Mouse (Mus musculus) CH12.LX (cell line): Measurements from ENCODE around the gene Igf1r. TPM values are rescaled to one million over a fixed set of nuclear protein-coding genes. Genes with fewer than 3 reads are reported as not detected.

ENCODE experiments used
- DNase-seq: peaks from one replicate; pipeline ENCODE4 v3.0.0-alpha.2; 2013; ENCODE audit errors: extremely low read depth
- H3K27ac ChIP-seq: 2 replicates; pipeline ENCODE4 v1.5.1; 2012; ENCODE audit warnings: low read depth, mild to moderate bottlenecking, control low read depth, moderate library complexity; ENCODE audit not compliant: insufficient read depth
- H3K27me3 ChIP-seq: replicated peaks from 2 replicates; pipeline ENCODE3; 2012; ENCODE audit warnings: inconsistent platforms
- H3K36me3 ChIP-seq, 2 experiments: replicated peaks in 1 of 2; 2 replicates each; pipeline versions ENCODE3 to v1.6.1; 2012; ENCODE audit warnings: inconsistent platforms in 1 of 2, low read length in 1 of 2, mild to moderate bottlenecking in 1 of 2, mixed read lengths in 1 of 2, moderate library complexity in 1 of 2; ENCODE audit not compliant: control insufficient read depth in 1 of 2, insufficient read depth in 1 of 2
- H3K4me1 ChIP-seq, 2 experiments: 2 replicates each; pipeline ENCODE4 v1.6.1; 2012; ENCODE audit warnings: inconsistent platforms in 1 of 2, moderate library complexity in 1 of 2; ENCODE audit not compliant: insufficient read depth in 2 of 2, control insufficient read depth in 1 of 2
- H3K4me2 ChIP-seq: 2 replicates; pipeline ENCODE4 v1.6.1; 2012; ENCODE audit warnings: low read depth, mild to moderate bottlenecking, control low read depth; ENCODE audit not compliant: poor library complexity, insufficient read depth, severe bottlenecking
- H3K4me3 ChIP-seq, 3 experiments: fragments of 150-350 bp in 1 of 3; sonication (generic) in 1 of 3; replicated peaks in 1 of 3; 2 replicates each; pipeline versions ENCODE3 to v1.5.1; 2011 to 2012; ENCODE audit warnings: low read depth in 2 of 3, low read length in 2 of 3, mild to moderate bottlenecking in 2 of 3, moderate library complexity in 2 of 3, control low read depth in 1 of 3, improper control_type of control experiment in 1 of 3, inconsistent platforms in 1 of 3, mixed read lengths in 1 of 3; ENCODE audit not compliant: poor library complexity in 1 of 3
- H3K79me2 ChIP-seq: replicated peaks from 2 replicates; pipeline ENCODE4 v1.6.1; 2012; ENCODE audit warnings: mild to moderate bottlenecking, moderate library complexity; ENCODE audit not compliant: control insufficient read depth, poor library complexity, insufficient read depth, severe bottlenecking; ENCODE audit errors: extremely low read depth
- H3K9ac ChIP-seq: 2 replicates; pipeline ENCODE4 v1.6.1; 2012; ENCODE audit warnings: low read depth, mild to moderate bottlenecking, control low read depth, moderate library complexity; ENCODE audit not compliant: insufficient read depth
- H3K9me3 ChIP-seq: replicated peaks from 2 replicates; pipeline ENCODE3; 2012; ENCODE audit warnings: low read length, inconsistent platforms, mixed read lengths
- BHLHE40 ChIP-seq: IDR thresholded peaks from 2 replicates; pipeline ENCODE4 v1.6.1; 2011; ENCODE audit warnings: mild to moderate bottlenecking, low read depth, low read length, improper control_type of control experiment
- HCFC1 ChIP-seq: IDR thresholded peaks from 2 replicates; pipeline ENCODE4 v1.6.1; 2012; ENCODE audit warnings: low read depth, mild to moderate bottlenecking, inconsistent platforms, low read length, improper control_type of control experiment
- JUND ChIP-seq: conservative IDR thresholded peaks from 2 replicates; pipeline ENCODE4 v1.6.1; 2011; ENCODE audit warnings: low read depth, low read length, improper control_type of control experiment
- POLR2AphosphoS2 ChIP-seq: IDR thresholded peaks from 2 replicates; pipeline ENCODE4 v1.6.1; 2011; ENCODE audit warnings: low read depth, low read length, improper control_type of control experiment
- TCF12 ChIP-seq: IDR thresholded peaks from 2 replicates; pipeline ENCODE4 v1.6.1; 2014; ENCODE audit warnings: low read depth, mild to moderate bottlenecking, inconsistent platforms, low read length, improper control_type of control experiment
- USF1 ChIP-seq: IDR thresholded peaks from 2 replicates; pipeline ENCODE4 v1.6.1; 2014; ENCODE audit warnings: low read depth, mild to moderate bottlenecking, inconsistent platforms, low read length, improper control_type of control experiment
- ZNF384 ChIP-seq: IDR thresholded peaks from 2 replicates; pipeline ENCODE4 v1.6.1; 2012; ENCODE audit warnings: low read depth, low read length, improper control_type of control experiment, inconsistent platforms
- dilution Hi-C: fragments of 300-500 bp; cut with MboI; formaldehyde crosslinking; loops from 2 replicates; pipeline ENCODE4 v1.14.3; 2020; ENCODE audit warnings: low sequenced_read_pairs; ENCODE audit not compliant: extremely low pct_unique_long_range_greater_than_20kb, extremely low pct_ligation_motif_present
- in situ Hi-C: fragments of 300-500 bp; cut with MboI; formaldehyde crosslinking; loops from 3 replicates; pipeline ENCODE4 v1.14.3; 2019; ENCODE audit warnings: low sequenced_read_pairs, low pct_ligation_motif_present, low pct_unique_long_range_greater_than_20kb, mixed read lengths
- polyA plus RNA-seq: library from polyadenylated mRNA; unstranded; fragments of >175 nt; gene quantifications from 2 replicates; pipeline ENCODE4 v1.2.1, GENCODE M21; 2012; ENCODE audit warnings: low read depth; ENCODE audit not compliant: insufficient read length
- total RNA-seq, 2 experiments: library from RNA; depleted of rRNA; stranded (reverse); fragments of 300-350 nt in 1 of 2; fragments of >200 nt in 1 of 2; gene quantifications; 2 replicates each; pipeline ENCODE4 v1.2.3; 2012 to 2014

Gene Igf1r
- total and polyA plus RNA-seq, 3 experiments: 0.19 to 1.6 (median 0.29) TPM

DNA sequence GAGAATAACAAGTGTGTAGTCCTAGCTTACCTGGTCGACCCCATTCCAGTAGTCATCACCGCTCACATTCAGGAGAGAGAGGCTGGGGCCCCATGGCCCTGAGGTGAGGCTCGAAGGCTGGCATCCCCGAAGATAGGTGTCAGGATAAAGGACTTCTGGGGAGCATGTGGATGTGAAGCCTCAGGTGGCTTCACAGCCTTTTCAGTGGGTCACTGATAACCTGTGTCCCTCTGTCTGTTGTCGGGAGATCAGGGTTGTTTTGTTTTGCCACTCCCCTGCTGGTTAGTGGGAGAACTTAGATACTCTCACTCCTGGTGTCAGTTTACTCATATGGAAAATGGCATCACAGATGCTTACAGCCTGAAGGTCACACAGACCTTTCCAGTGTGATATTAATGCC is 32.9 kb downstream of the Igf1r start:
- no peak overlapping the region for H3K27ac ChIP-seq

DNA sequence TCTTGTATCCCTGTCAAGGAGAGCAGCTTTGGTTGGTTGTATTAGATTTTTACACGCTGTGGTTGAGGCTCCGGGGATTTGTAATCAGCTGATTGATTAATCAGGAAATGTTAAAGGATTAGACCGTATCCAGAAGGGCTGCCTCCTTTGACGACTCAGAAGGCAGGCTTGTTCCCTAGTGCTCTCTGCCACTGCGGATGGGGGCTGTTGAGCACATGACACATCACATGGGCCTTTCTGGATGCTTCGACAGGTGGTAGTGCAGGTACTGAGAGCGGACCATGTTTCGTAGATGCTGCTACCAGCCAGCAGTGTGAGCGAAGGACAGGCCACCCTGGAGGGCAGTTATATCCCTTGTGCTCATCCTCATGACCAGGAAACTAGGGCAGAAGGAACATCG is 33.6 kb downstream of the Igf1r start:
- Histone ChIP-seq H3K79me2 (no peaks in the 10 kb centered on the region), H3K4me1 (peaks cover 0 to 11% of the 10 kb centered on the region in 2 experiments; a peak in 2 of 4 replicates), H3K9ac (no peak overlapping the region), H3K4me2 (no peak overlapping the region; the same call in 1 of the 2 replicates), H3K9me3 (no peaks in the 10 kb centered on the region), H3K36me3 (no peaks in the 10 kb centered on the region), H3K27me3 (peaks cover 45% of the 10 kb centered on the region), H3K4me3 (no peak overlapping the region), H3K27ac (no peak overlapping the region)
- no peak for DNase-seq
- dilution Hi-C loops (no loop called here), in situ Hi-C loops (no loop called here)
- TF ChIP-seq USF1 (no peak), POLR2AphosphoS2 (no peak)

More for the DNA sequence above, 32.9 kb downstream of the Igf1r start:
- no peak overlapping the region for H3K4me3 ChIP-seq
- in situ Hi-C loops: no loop called here
- no peaks in the 10 kb centered on the region for H3K36me3 ChIP-seq
- DNase-seq: no peak
- TF ChIP-seq BHLHE40 (no peak), HCFC1 (no peak)
- TF ChIP-seq, all 38 proteins: peak for 0
- Histone ChIP-seq H3K9me3 (no peaks in the 10 kb centered on the region), H3K27me3 (peaks cover 50% of the 10 kb centered on the region), H3K79me2 (no peaks in the 10 kb centered on the region), H3K4me1 (peaks cover 0 to 11% of the 10 kb centered on the region in 2 experiments; a peak in 2 of 4 replicates), H3K4me2 (no peak overlapping the region), H3K9ac (no peak overlapping the region)
- dilution Hi-C loops: no loop called here

DNA sequence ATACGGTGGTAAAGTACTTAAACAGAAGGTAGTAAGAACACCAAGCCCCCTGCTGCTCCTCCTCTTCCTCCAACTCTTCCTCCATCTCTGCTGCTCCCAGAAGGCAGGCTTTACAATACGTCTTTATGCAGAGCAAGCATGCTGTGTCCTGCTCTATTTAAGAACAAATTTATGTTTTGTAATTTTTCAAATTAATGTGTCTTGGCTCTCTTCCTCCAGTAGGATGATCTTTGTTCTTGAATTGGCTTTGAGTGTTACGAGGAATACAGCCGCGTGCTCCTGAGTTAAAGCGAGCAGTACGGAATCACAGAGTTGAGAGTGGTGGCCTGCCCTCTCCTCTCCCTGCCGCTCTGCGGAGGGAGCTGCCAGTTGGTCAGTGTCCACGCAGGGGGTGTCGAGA is 34.2 kb downstream of the Igf1r start:
- H3K36me3 ChIP-seq: no peaks in the 10 kb centered on the region
- dilution Hi-C loops: no loop called here
- no peaks in the 10 kb centered on the region for H3K79me2 ChIP-seq
- H3K27ac ChIP-seq: no peak overlapping the region
- in situ Hi-C loops: no loop called here
- no peak overlapping the region for H3K4me3 ChIP-seq
- H3K4me2 ChIP-seq: no peak overlapping the region
- no peak for DNase-seq
- H3K27me3 ChIP-seq: peaks cover 48% of the 10 kb centered on the region
- H3K9me3 ChIP-seq: no peaks in the 10 kb centered on the region
- peaks cover 0 to 11% of the 10 kb centered on the region in 2 experiments; a peak in 2 of 4 replicates for H3K4me1 ChIP-seq
- H3K9ac ChIP-seq: no peak overlapping the region
- TF ChIP-seq JUND (no peak), POLR2AphosphoS2 (no peak), TCF12 (no peak), BHLHE40 (no peak), ZNF384 (no peak)
